Mouse (Mus musculus) ES-E14 (cell line): ENCODE measurements at regions not wholly inside any gene's neighbourhood (a gene's known extent, or its start where the extent isn't known, plus 50 kb on each side); places are given as distances from the start of the nearest gene placed in this dataset.

Source experiments
- DNase-seq: peaks from one replicate; pipeline ENCODE4 v3.0.0-alpha.2; 2013; ENCODE audit warnings: low read depth, low spot score
- H3K27ac ChIP-seq: 2 replicates; pipeline ENCODE4 v1.5.1; 2012; ENCODE audit warnings: low read depth, mild to moderate bottlenecking, low read length, moderate library complexity, mixed read lengths; ENCODE audit not compliant: poor library complexity, insufficient read depth, severe bottlenecking
- H3K36me3 ChIP-seq: 2 replicates; pipeline ENCODE4 v1.6.1; 2012; ENCODE audit warnings: mild to moderate bottlenecking, low read length, moderate library complexity, mixed read lengths; ENCODE audit not compliant: control insufficient read depth, poor library complexity, insufficient read depth, severe bottlenecking
- H3K4me1 ChIP-seq, 2 experiments: fragments of 150-350 bp in 1 of 2; sonication (generic) in 1 of 2; 2 replicates each; pipeline ENCODE4 v1.6.1; 2012; ENCODE audit warnings: low read length in 2 of 2, mild to moderate bottlenecking in 1 of 2, mixed read lengths in 1 of 2; ENCODE audit not compliant: control insufficient read depth in 2 of 2, insufficient read depth in 2 of 2, poor library complexity in 1 of 2
- H3K4me3 ChIP-seq, 2 experiments: fragments of 150-350 bp in 1 of 2; sonication (generic) in 1 of 2; 2 replicates each; pipeline ENCODE4 v1.5.1; 2012; ENCODE audit warnings: low read length in 2 of 2, low read depth in 1 of 2, mild to moderate bottlenecking in 1 of 2, mixed read lengths in 1 of 2; ENCODE audit not compliant: insufficient read depth in 1 of 2, poor library complexity in 1 of 2, severe bottlenecking in 1 of 2
- H3K9ac ChIP-seq: 2 replicates; pipeline ENCODE4 v1.6.1; 2012; ENCODE audit warnings: low read depth, mild to moderate bottlenecking, low read length, mixed read lengths; ENCODE audit not compliant: poor library complexity, insufficient read depth, severe bottlenecking
- H3K9me3 ChIP-seq: fragments of 150-350 bp; sonication (generic); 2 replicates; pipeline ENCODE4 v1.6.1; 2012; ENCODE audit warnings: low read depth, mild to moderate bottlenecking, low read length; ENCODE audit not compliant: control insufficient read depth, insufficient read depth
- CHD2 ChIP-seq: IDR thresholded peaks from 2 replicates; pipeline ENCODE4 v1.6.1; 2014; ENCODE audit warnings: mild to moderate bottlenecking, low read depth, low read length, inconsistent platforms
- HCFC1 ChIP-seq: IDR thresholded peaks from 2 replicates; pipeline ENCODE4 v1.6.1; 2012; ENCODE audit warnings: low read length, inconsistent platforms, borderline replicate concordance; ENCODE audit not compliant: insufficient read depth
- MAFK ChIP-seq: IDR thresholded peaks from 2 replicates; pipeline ENCODE4 v1.6.1; 2014; ENCODE audit warnings: mild to moderate bottlenecking, low read depth, low read length, inconsistent platforms; ENCODE audit not compliant: insufficient read depth
- ZC3H11A ChIP-seq: IDR thresholded peaks from 2 replicates; pipeline ENCODE4 v1.6.1; 2012; ENCODE audit warnings: low read depth, mild to moderate bottlenecking, inconsistent platforms, low read length, borderline replicate concordance
- ZNF384 ChIP-seq: IDR thresholded peaks from 2 replicates; pipeline ENCODE4 v1.6.1; 2012; ENCODE audit warnings: low read depth, low read length, inconsistent platforms
- in situ Hi-C, 2 experiments: fragments of 600-800 bp; cut with MboI; formaldehyde crosslinking; loops; one replicate each; pipeline ENCODE4 v1.15.1; 2025; ENCODE audit warnings: low sequenced_read_pairs in 2 of 2, inconsistent platforms in 1 of 2; ENCODE audit not compliant: unreplicated experiment in 2 of 2

- TF ChIP-seq ZC3H11A: no peak
- no peak for TF ChIP-seq CHD2
- TF ChIP-seq HCFC1: no peak
- no peak for TF ChIP-seq MAFK
- no peak for TF ChIP-seq ZNF384
- no peak overlapping the region for H3K9ac ChIP-seq
- no peak overlapping the region for H3K4me3 ChIP-seq
- in situ Hi-C loops: no loop called here
- no peak overlapping the region for H3K27ac ChIP-seq
- no peaks in the 10 kb centered on the region for H3K36me3 ChIP-seq
- DNase-seq: no peak
- H3K4me1 ChIP-seq: no peaks in the 10 kb centered on the region
- H3K9me3 ChIP-seq: no peaks in the 10 kb centered on the region
These were observed 168.0 kb downstream of the Maf start for GRCm38 (mm10) chr8:115539600-115539999.

- no peak for DNase-seq
- Histone ChIP-seq H3K9ac (no peak overlapping the region), H3K4me1 (no peaks in the 10 kb centered on the region), H3K36me3 (no peaks in the 10 kb centered on the region), H3K4me3 (no peak overlapping the region), H3K27ac (no peak overlapping the region), H3K9me3 (no peaks in the 10 kb centered on the region)
- no peak for TF ChIP-seq CHD2
- TF ChIP-seq MAFK: no peak
- in situ Hi-C loops: no loop called here
These were observed 169.4 kb downstream of the Maf start for GRCm38 (mm10) chr8:115538236-115538635.

- Histone ChIP-seq H3K4me3 (no peak overlapping the region), H3K9me3 (no peaks in the 10 kb centered on the region), H3K36me3 (no peaks in the 10 kb centered on the region), H3K9ac (no peak overlapping the region), H3K4me1 (no peaks in the 10 kb centered on the region), H3K27ac (no peak overlapping the region)
- in situ Hi-C loops: no loop called here
- no peak for DNase-seq
- no peak for TF ChIP-seq ZNF384
- no peak for TF ChIP-seq HCFC1
- no peak for TF ChIP-seq CHD2
- TF ChIP-seq ZC3H11A: no peak
- TF ChIP-seq MAFK: no peak
These were observed 169.8 kb downstream of the Maf start for GRCm38 (mm10) chr8:115537761-115538160.

- in situ Hi-C loops: no loop called here
- Histone ChIP-seq H3K9ac (no peak overlapping the region), H3K27ac (no peak overlapping the region), H3K9me3 (no peaks in the 10 kb centered on the region), H3K36me3 (no peaks in the 10 kb centered on the region), H3K4me3 (no peak overlapping the region), H3K4me1 (no peaks in the 10 kb centered on the region)
- TF ChIP-seq HCFC1 (no peak), CHD2 (no peak)
- DNase-seq: no peak
These were observed 170.8 kb downstream of the Maf start for GRCm38 (mm10) chr8:115536554-115537346.

GRCm38 (mm10) chr8:115536001-115536400 lies 171.6 kb downstream of the Maf start:
- Histone ChIP-seq H3K4me3 (no peak overlapping the region), H3K9ac (no peak overlapping the region), H3K9me3 (no peaks in the 10 kb centered on the region), H3K4me1 (no peaks in the 10 kb centered on the region), H3K27ac (no peak overlapping the region), H3K36me3 (no peaks in the 10 kb centered on the region)
- DNase-seq: no peak
- in situ Hi-C loops: no loop called here
- TF ChIP-seq ZC3H11A (no peak), MAFK (no peak), CHD2 (no peak), HCFC1 (no peak), ZNF384 (no peak)
